Mouse (Mus musculus) midbrain, postnatal 0 days (tissue): ENCODE measurements at regions not wholly inside any gene's neighbourhood (a gene's known extent, or its start where the extent isn't known, plus 50 kb on each side); places are given as distances from the start of the nearest gene placed in this dataset.

Experiments used
- ATAC-seq: fragments of 200-750 bp; cut with Nextera tagmentation; 2 replicates; pipeline ENCODE4 v1.8.0; 2017; ENCODE audit warnings: moderate number of reproducible peaks, mild to moderate bottlenecking, moderate TSS enrichment, moderate library complexity; ENCODE audit not compliant: low FRiP score
- DNase-seq: peaks from one replicate; pipeline ENCODE4 v3.0.0-alpha.2; 2015; ENCODE audit warnings: low spot score
- H3K27ac ChIP-seq: fragments of 300-500 bp; sonication (generic); 2 replicates; pipeline ENCODE4 v1.5.1; 2014; ENCODE audit warnings: low read depth, mild to moderate bottlenecking, low read length, mixed read lengths
- H3K27me3 ChIP-seq: fragments of 300-500 bp; sonication (generic); 2 replicates; pipeline ENCODE4 v1.6.1; 2014; ENCODE audit warnings: low read length, control low read depth, mixed read lengths; ENCODE audit not compliant: insufficient read depth
- H3K36me3 ChIP-seq: fragments of 300-500 bp; sonication (generic); 2 replicates; pipeline ENCODE4 v1.6.1; 2014; ENCODE audit warnings: low read length, control low read depth, mixed read lengths; ENCODE audit not compliant: insufficient read depth
- H3K4me1 ChIP-seq: fragments of 300-500 bp; sonication (generic); 2 replicates; pipeline ENCODE4 v1.6.1; 2014; ENCODE audit warnings: mild to moderate bottlenecking, control low read depth, antibody characterized with exemption, low read length, mixed read lengths; ENCODE audit not compliant: insufficient read depth
- H3K4me2 ChIP-seq: fragments of 300-500 bp; sonication (generic); 2 replicates; pipeline ENCODE4 v1.6.1; 2014; ENCODE audit warnings: low read depth, mild to moderate bottlenecking, low read length, mixed read lengths; ENCODE audit not compliant: poor library complexity, severe bottlenecking
- H3K4me3 ChIP-seq: fragments of 300-500 bp; sonication (generic); 2 replicates; pipeline ENCODE4 v1.5.1; 2014; ENCODE audit warnings: low read depth, mild to moderate bottlenecking, low read length, moderate library complexity
- H3K9ac ChIP-seq: fragments of 300-500 bp; sonication (generic); replicated peaks from 2 replicates; pipeline ENCODE4 v1.6.1; 2014; ENCODE audit warnings: mild to moderate bottlenecking, low read length, moderate library complexity, mixed read lengths; ENCODE audit not compliant: poor library complexity, severe bottlenecking
- H3K9me3 ChIP-seq: fragments of 300-500 bp; sonication (generic); 2 replicates; pipeline ENCODE4 v1.6.1; 2016; ENCODE audit warnings: low read length, control low read depth
- CTCF ChIP-seq: IDR thresholded peaks from 2 replicates; pipeline ENCODE4 v1.5.1; 2016; ENCODE audit warnings: antibody characterized with exemption, mild to moderate bottlenecking
- WGBS: fragments of 180-500 bp; shearing (Covaris S2); extraction: QIAGEN DNeasy Blood & Tissue Kit; methylation state at CpG from one replicate; pipeline ENCODE4 v1.1.7; 2014; 5-methylcytosine and 5-hydroxymethylcytosine counted together

DNA sequence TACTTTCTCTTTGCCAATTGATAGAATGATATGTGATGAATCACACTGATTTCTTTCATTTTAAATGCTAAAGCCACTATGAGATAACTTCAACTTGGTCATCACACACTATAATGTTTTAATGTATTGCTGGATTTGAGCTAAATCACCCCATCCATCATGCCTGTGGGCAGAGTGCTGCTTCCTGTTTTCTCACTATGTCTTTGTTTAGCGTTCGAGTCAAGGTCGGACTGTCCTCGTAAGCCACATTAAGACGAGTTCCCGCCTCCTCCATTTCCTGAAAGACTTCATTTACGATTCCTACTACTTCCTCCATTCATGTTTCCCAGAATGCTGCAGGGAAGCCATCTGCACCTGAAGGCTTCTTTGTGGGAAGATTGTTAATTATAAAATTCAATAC, 1420.0 kb upstream of the Got2 start:
- Histone ChIP-seq H3K4me1 (no peaks in the 10 kb centered on the region), H3K27ac (no peak overlapping the region), H3K9me3 (no peaks in the 10 kb centered on the region), H3K4me3 (no peak overlapping the region), H3K36me3 (no peaks in the 10 kb centered on the region), H3K4me2 (no peak overlapping the region), H3K27me3 (no peaks in the 10 kb centered on the region), H3K9ac (no peak overlapping the region)
- ATAC-seq (no peak), DNase-seq (no peak)
- no peak for TF ChIP-seq CTCF
- 74% methylated on average over 7 of the region's 7 CpGs for WGBS

DNA sequence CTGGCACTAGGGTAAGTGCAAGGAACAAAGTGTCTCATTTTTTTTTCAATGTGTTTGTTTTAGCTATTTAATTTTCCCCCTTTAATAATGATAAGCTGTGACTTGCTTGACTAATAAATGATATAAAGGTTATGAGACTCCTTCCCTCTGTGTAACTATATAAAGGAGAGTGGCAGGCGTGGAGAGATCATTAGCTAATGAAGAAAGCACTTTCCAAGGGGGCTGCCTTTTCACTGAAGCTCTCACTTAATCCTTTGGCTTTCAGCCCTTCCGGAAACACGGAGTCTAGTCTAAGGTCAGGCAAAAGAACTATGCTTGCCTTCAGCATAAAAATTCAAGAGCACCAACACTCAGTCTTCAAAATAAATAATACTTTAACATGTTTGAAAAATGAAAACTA, 1382.2 kb upstream of the Got2 start:
- H3K36me3 ChIP-seq = no peaks in the 10 kb centered on the region
- no peak overlapping the region for H3K4me2 ChIP-seq
- no peaks in the 10 kb centered on the region for H3K27me3 ChIP-seq
- 20% methylated on average over 3 of the region's 3 CpGs for WGBS
- no peak overlapping the region for H3K9ac ChIP-seq
- H3K9me3 ChIP-seq = no peaks in the 10 kb centered on the region
- no peak overlapping the region for H3K27ac ChIP-seq
- H3K4me1 ChIP-seq = no peaks in the 10 kb centered on the region
- no peak for TF ChIP-seq CTCF
- ATAC-seq = no peak
- DNase-seq = peak; percentile 23
- no peak overlapping the region for H3K4me3 ChIP-seq

DNA sequence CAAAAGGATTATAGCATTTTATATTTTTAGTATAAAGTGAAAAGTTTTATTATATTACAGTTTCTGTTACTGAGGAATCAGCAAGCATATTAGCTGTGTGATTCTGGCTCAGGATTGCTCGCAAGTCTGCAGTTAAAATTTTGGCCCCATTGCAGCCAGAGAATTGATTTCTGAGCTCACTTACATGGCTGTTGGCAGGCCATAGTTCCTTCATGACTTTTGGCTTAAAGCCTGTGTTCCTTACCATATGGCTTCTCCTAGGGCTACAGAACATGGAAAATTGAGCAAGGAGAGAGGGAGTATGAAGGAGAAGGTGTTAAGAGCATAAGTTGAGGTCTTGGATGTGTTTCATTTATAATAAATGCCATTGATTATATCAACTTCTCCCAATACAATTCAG, 1372.6 kb upstream of the Got2 start:
- Histone ChIP-seq H3K4me2 (no peak overlapping the region), H3K9ac (no peak overlapping the region), H3K4me3 (no peak overlapping the region), H3K36me3 (no peaks in the 10 kb centered on the region), H3K27me3 (no peaks in the 10 kb centered on the region), H3K27ac (no peak overlapping the region), H3K4me1 (no peaks in the 10 kb centered on the region), H3K9me3 (no peaks in the 10 kb centered on the region)
- ATAC-seq (no peak), DNase-seq (peak; percentile 41)
- WGBS = 88% methylated on average over 1 of the region's 1 CpGs
- no peak for TF ChIP-seq CTCF

DNA sequence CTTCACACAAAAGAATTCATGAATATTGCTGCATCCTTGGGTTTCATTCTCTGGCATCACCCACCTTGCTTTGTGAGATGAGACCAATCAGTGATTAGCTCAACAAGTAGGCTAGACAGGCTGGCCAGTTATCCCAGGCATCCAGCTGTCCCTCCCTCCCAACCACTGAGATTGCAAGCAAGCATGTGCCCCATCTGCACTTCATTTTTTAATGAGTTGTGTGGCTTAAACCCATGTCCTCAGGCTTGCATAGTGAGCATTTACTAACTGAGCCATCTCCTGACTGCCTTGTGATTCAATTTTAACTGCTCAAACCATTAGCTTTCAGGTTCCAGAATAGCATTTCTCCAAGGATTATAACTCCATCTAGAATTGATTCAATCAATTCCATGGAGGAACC, 1365.8 kb upstream of the Got2 start:
- DNase-seq (peak; percentile 18), ATAC-seq (no peak)
- Histone ChIP-seq H3K4me3 (no peak overlapping the region), H3K4me2 (no peak overlapping the region), H3K36me3 (no peaks in the 10 kb centered on the region), H3K9ac (no peak overlapping the region), H3K4me1 (no peaks in the 10 kb centered on the region), H3K9me3 (no peaks in the 10 kb centered on the region), H3K27me3 (no peaks in the 10 kb centered on the region), H3K27ac (no peak overlapping the region)
- TF ChIP-seq CTCF = no peak

DNA sequence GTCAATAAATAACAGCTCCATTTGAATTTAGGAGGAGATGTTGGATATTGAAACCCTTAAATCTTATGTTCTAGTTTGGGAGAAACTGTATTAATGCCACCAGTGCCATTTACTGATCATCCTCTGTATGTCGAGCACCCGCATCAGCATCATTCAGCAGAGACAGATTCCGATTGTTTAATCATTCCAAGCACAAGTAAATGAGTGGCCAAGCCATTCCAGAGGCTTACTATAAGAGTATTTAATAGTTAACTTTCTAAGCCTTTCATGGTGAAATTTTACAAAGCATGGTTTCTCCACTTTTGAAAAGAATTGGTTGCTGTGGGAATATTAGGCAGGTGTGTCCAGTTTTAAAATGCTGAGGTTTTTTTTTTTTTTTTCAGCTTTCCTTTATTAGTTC, 1363.9 kb upstream of the Got2 start:
- H3K4me2 ChIP-seq = no peak overlapping the region
- H3K27ac ChIP-seq = no peak overlapping the region
- H3K4me1 ChIP-seq = no peaks in the 10 kb centered on the region
- H3K36me3 ChIP-seq = no peaks in the 10 kb centered on the region
- no peak overlapping the region for H3K4me3 ChIP-seq
- no peaks in the 10 kb centered on the region for H3K9me3 ChIP-seq
- no peaks in the 10 kb centered on the region for H3K27me3 ChIP-seq
- TF ChIP-seq CTCF = no peak
- WGBS = 87% methylated on average over 3 of the region's 3 CpGs
- no peak for ATAC-seq
- H3K9ac ChIP-seq = no peak overlapping the region
- DNase-seq = no peak

DNA sequence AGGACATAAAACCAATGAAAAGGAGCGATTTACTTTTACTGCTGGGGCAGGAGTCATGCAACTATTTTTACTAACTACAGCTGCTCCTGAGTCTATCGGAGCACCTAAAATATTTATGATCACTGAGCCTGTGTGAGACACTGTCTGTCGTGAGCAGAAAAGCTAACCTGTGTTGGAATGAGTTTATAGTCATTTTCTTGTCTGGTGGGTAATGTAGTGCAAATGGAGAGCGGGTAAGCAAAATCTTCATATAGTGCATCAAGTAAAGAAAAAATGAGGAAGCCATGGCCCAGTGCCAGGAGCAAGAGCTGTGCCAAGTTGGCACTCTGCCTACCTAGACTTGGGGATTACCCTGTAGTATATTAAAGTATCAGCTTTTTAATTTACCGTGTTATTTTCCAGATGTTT, 1363.1 kb upstream of the Got2 start:
- Histone ChIP-seq H3K27me3 (no peaks in the 10 kb centered on the region), H3K9ac (no peak overlapping the region), H3K27ac (no peak overlapping the region), H3K4me2 (no peak overlapping the region), H3K36me3 (no peaks in the 10 kb centered on the region), H3K4me1 (no peaks in the 10 kb centered on the region), H3K9me3 (no peaks in the 10 kb centered on the region), H3K4me3 (no peak overlapping the region)
- DNase-seq (peak; percentile 62), ATAC-seq (no peak)
- 45% methylated on average over 5 of the region's 5 CpGs for WGBS
- TF ChIP-seq CTCF = no peak
